Mouse (Mus musculus) cerebellum, adult 2 months (tissue): ENCODE measurements at regions not wholly inside any gene's neighbourhood (a gene's known extent, or its start where the extent isn't known, plus 50 kb on each side); places are given as distances from the start of the nearest gene placed in this dataset.
A peak's percentile ranks its signal among the peaks of the same experiment; 100 is the strongest.

ENCODE experiments used
- DNase-seq, 2 experiments: peaks; one replicate each; pipeline ENCODE4 v3.0.0; 2021
- H3K27ac ChIP-seq: fragments of 200-500 bp; 2 replicates; pipeline ENCODE4 v1.5.1; 2012; ENCODE audit warnings: low read length, control low read depth, inconsistent platforms; ENCODE audit not compliant: insufficient read depth
- H3K27me3 ChIP-seq: fragments of 200-500 bp; 2 replicates; pipeline ENCODE4 v1.6.1; 2012; ENCODE audit warnings: inconsistent platforms, mild to moderate bottlenecking, low read length, moderate library complexity; ENCODE audit not compliant: control insufficient read depth, insufficient read depth
- H3K4me1 ChIP-seq: fragments of 200-500 bp; 2 replicates; pipeline ENCODE4 v1.6.1; 2011; ENCODE audit warnings: low read length; ENCODE audit not compliant: control insufficient read depth, insufficient read depth
- H3K4me3 ChIP-seq: fragments of 200-500 bp; replicated peaks from 2 replicates; pipeline ENCODE3; 2011; ENCODE audit warnings: mild to moderate bottlenecking, low read depth, low read length, control low read depth; ENCODE audit not compliant: insufficient read depth
- CTCF ChIP-seq: fragments of 200-500 bp; IDR thresholded peaks from 2 replicates; pipeline ENCODE4 v1.5.1; 2011; ENCODE audit warnings: low read depth, mild to moderate bottlenecking, control low read depth, low read length, moderate library complexity, borderline replicate concordance; ENCODE audit not compliant: insufficient read depth
- POLR2A ChIP-seq: fragments of 200-500 bp; IDR thresholded peaks from 2 replicates; pipeline ENCODE4 v1.6.1; 2011; ENCODE audit warnings: low read length, control low read depth, borderline replicate concordance; ENCODE audit not compliant: insufficient read depth
- WGBS: fragments of 180-500 bp; shearing (Covaris S2); methylation state at CpG from one replicate; pipeline ENCODE4 v1.1.7; 2018; 5-methylcytosine and 5-hydroxymethylcytosine counted together

DNA sequence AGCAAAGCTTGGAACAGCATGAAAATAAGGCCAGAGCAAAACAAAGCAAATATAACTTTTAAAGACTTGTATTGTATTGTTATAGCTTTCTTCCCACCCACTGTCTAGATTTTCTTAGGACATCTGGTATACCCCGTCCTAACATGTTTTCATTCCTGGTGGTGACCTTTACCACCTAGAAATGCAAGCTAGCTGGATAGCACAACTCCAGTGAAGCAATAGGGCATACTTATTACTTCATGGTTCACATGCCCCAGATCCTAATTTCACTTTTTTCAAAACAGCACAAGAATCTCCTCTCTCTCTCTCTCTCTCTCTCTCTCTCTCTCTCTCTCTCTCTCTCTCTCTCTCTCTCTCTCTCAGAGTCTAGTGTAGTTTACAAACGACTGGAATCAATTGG, 672.5 kb downstream of the Zfp706 start:
- H3K4me1 ChIP-seq = peaks cover 9% of the 10 kb centered on the region
- no peak overlapping the region for H3K27ac ChIP-seq
- 69% methylated on average over 2 of the region's 2 CpGs for WGBS
- H3K4me3 ChIP-seq = no peak overlapping the region
- no peak for DNase-seq
- TF ChIP-seq CTCF (no peak), POLR2A (no peak)
- no peaks in the 10 kb centered on the region for H3K27me3 ChIP-seq

GRCm38 (mm10) chr15:36334436-36335113, 673.0 kb downstream of the Zfp706 start:
- Histone ChIP-seq H3K27ac (no peak overlapping the region), H3K27me3 (no peaks in the 10 kb centered on the region), H3K4me1 (peaks cover 4% of the 10 kb centered on the region; the same call in 1 of the 2 replicates), H3K4me3 (no peak overlapping the region)
- DNase-seq = no peak
- TF ChIP-seq CTCF (no peak), POLR2A (no peak)
- WGBS = 80% methylated on average over 9 of the region's 9 CpGs

GRCm38 (mm10) chr15:36333857-36334256, 673.7 kb downstream of the Zfp706 start:
- H3K4me3 ChIP-seq = no peak overlapping the region
- 12% methylated on average over 1 of the region's 1 CpGs for WGBS
- TF ChIP-seq CTCF = no peak
- TF ChIP-seq POLR2A = no peak
- H3K27ac ChIP-seq = no peak overlapping the region
- H3K4me1 ChIP-seq = peaks cover 3% of the 10 kb centered on the region; the same call in 1 of the 2 replicates
- no peaks in the 10 kb centered on the region for H3K27me3 ChIP-seq
- DNase-seq = peak; percentile 29 to 59

DNA sequence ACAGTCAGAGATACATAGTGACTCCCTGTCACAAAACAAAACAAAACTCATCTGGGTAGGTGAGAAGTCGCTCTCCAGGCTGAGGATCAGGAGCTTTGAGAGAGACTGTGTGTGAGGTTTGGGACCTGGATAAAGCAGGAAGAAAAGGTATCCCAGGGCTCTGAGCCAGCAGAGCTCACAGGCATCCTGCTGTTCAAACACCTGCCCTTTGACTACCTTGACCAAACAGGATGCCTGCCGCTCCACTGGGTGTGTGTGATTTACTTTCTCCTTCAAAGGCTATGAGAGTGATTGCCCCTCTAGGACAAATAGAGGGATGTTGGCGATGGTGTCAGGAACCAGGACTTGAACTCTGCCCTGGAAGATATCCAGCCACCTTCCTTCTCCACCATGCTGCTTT, 674.3 kb downstream of the Zfp706 start:
- DNase-seq = peak; percentile 73 to 85
- WGBS = 26% methylated on average over 3 of the region's 3 CpGs
- Histone ChIP-seq H3K27ac (no peak overlapping the region), H3K4me3 (no peak overlapping the region), H3K4me1 (peaks cover 3% of the 10 kb centered on the region; the same call in 1 of the 2 replicates), H3K27me3 (no peaks in the 10 kb centered on the region)
- TF ChIP-seq CTCF (no peak), POLR2A (no peak)
